Mouse (Mus musculus) gastrocnemius, adult 8-10 months (tissue): Measurements from ENCODE around the gene Rhot1. TPM values are rescaled to one million over a fixed set of nuclear protein-coding genes. Genes with fewer than 3 reads are reported as not detected.

Source experiments
- DNase-seq, 2 experiments: peaks; one replicate each; pipeline ENCODE4 v3.0.0; 2022; ENCODE audit warnings: low spot score in 2 of 2
- total RNA-seq, 4 experiments: library from RNA; stranded (reverse); gene quantifications; 2 replicates each; pipeline ENCODE4 v1.2.4; 2022

The Rhot1 gene
- total RNA-seq, 4 experiments from 2014 or later = 39.0 to 41.8 (median 40.8) TPM

DNA sequence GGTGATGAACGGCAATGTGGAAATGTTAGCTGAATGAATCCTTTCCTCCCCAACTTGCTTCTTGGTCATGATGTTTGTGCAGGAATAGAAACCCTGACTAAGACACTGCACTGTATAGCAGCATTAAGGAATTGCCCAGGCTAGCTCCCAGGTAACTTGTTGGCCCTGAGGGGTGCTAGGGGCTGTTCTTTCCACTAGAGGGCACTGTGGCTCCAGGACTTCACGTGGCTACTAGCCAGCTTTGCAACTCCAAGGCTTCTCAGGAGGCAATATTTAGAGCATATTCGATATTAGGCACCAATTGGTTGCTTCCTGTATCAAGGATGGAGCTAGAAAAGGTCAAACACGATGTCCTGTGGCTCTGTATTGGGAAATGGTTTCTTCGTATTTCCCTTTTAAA lies 78.3 kb downstream of the Rhot1 start:
- DNase-seq = peak; percentile 43 to 48

DNA sequence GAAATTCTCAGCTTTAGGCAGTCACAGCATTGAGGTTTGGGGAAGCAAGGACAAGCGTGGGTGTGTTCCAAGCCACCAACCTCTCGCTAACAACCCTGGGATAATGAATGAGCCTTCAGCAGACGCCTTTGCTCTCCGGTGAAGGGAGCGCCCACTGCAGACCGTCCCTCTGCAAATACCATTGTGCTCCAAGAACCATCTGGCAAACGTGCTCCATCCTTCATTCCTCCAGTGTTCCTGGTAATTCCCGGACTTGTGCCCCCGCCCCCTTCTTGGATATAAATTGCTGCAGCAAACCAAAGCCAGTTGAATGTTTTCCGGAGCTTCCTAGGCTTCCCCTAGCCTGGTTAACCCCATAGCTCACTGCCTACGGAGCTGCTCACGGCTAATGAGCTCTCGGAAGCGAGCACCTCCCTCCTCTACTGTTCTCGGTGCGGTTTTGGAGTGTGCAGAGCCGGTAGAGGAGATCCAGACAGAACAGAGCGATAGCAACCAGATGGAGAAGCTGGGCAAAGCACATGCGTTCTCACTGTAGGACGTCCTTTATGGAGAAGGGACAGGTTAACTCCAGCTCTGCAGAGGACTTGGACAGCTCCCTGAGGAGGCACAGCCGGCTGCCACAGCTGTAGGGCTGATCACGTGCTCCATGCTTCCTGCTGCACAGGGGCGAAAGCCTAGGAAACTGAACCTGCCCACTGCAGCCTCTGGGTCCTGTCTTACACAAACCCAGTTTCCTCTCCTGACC lies 81.1 kb downstream of the Rhot1 start:
- no peak for DNase-seq

DNA sequence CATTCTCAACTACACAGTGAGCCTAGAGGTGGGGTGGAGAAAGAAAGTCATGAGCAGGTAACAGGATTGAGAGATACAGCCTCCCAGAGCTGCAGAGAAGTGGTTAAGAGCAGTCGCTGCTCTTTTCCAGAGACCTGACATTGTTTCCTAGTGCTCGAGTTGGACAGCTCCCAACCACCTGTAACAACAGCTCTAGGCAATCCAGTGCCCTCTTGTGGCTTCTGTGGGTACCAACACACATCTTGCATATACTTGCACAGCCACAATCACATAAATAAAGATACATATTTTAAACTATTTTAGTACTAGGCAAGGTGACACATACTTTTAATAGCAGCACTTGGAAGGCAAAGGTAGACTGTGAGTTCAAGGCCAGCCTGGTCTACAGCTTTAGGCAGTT lies 82.2 kb downstream of the Rhot1 start:
- DNase-seq = no peak

DNA sequence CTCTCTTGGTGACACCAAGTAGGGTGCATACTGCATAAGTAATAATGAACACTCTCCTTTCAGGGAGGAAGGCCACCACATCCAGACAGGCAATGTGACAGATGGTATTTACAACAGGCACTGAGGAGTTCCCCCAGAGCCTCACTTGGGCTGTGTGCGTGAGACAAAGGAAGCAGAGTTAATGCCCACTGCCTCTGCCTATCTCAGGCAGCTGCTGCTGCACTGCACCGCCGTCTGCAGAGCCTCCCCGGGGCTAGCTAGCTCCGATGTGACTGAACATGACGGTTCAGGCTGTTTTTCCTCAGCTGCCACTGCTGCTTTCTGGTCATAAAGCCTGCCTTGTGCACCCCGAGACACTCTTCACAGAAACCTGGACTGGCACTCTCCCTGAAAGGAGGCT lies 83.6 kb downstream of the Rhot1 start:
- DNase-seq = no peak

DNA sequence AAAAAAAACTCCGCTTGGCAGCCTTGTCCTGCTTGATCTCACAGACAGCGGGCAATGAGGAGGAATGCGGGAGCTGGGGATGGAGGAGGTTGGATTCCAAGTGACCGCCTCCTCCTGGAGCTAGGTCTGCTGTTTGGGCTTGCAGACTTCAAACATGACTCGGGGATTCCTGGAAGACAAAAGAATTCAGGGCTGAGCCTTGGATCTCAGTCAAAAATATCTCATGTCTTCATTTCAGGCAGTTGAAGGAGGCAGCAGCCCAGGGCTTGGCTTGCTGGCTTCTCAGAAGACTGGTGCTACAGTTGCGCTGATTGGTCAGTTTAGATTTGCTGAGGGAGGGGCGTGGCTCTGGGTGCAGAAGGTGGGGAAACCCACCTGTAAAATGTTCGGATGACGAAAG lies 86.2 kb downstream of the Rhot1 start:
- no peak for DNase-seq

DNA sequence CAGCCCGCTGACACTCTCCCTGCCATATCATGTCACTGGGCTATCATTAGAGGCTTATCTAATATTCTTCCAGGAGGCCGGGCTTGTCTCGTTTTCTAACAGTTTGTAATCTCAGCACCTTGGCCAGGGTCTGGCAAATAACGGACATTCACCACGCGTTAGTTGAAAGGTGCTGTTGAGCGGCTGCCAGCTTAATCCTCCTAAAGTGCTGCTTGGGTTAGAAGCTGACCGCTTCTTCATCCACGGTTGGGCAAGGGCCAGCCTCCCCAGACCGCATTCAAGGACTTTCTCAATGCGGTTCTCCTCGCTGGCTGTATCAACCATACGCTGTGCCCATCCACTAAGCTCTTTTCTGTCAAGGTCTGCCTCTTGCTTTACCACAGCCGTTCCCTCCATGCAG lies 87.0 kb downstream of the Rhot1 start:
- no peak for DNase-seq

DNA sequence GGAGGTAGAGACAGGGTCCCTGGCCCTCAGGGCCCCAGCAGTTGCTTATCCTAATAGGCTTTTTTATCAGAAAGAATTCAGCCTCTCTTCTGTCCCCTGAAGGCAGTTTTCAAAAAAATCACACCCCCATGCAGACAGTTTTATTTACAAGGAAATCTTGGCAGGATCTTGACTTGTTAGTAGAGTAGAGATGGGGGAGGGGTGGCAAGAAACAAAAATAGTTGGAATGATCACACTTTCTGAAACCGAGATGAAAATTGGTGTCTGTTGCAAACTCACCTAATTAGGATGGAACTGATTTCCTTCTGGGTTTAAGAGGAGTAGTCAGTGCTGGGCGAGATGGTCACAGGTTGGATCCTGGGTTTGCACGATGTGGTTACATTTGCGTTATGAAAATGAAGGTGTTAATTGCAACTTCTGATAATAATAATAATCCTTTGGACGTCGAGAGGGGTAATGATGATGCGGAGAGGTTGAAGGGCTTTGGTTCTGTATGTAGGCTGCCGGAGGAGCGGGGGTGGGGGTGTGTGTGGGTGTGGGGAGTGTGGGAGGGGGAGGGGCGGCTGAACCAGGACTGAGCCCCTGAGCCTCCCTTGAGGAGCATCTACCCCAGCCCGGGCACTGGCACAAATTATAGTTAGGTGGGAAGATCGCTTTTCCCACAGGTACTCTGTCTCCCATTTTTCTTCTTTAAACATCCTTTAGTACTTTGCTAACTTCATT lies 90.9 kb downstream of the Rhot1 start:
- DNase-seq = no peak

DNA sequence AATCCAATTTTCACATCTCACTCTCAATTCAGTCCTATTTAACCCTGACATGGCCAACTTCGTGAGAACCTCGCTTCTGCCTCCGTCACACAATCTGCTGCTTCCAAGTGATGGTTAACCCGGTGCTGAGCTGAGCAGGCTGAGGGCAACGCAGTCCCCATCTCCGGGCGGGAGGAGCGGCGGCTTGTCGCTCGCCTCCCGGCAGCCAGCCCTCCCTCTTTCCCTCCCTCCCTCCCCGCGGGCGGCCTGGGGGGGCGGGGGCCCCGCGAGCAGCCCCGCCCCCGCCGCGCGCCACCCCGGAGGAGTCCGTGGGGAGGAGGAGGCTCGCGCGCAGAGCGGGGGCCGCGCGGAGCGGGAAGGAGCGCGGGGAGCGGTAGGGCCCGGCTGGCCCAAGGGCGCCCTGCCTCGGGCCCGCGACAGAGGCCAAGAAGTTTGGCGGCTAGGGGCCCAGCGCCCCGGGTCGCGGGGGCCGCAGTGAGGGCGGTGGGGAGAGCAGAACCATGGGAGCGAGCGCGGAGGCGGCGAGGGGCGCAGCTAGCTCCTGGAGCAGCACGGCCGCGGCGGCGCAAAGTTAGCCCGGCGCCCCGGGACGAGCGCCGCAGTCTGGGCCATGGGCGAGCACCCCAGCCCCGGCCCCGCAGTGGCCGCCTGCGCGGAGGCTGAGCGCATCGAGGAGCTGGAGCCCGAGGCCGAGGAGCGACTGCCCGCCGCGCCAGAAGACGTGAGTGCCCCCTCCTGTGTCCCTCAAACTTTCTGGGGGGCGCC lies 91.9 kb downstream of the Rhot1 start, which contains the start of gene Rhbdl3:
TSS of gene Rhbdl3 (plus strand) at position 362 of the 765 bp plus-strand sequence.
- DNase-seq = peak; percentile 45 to 60

DNA sequence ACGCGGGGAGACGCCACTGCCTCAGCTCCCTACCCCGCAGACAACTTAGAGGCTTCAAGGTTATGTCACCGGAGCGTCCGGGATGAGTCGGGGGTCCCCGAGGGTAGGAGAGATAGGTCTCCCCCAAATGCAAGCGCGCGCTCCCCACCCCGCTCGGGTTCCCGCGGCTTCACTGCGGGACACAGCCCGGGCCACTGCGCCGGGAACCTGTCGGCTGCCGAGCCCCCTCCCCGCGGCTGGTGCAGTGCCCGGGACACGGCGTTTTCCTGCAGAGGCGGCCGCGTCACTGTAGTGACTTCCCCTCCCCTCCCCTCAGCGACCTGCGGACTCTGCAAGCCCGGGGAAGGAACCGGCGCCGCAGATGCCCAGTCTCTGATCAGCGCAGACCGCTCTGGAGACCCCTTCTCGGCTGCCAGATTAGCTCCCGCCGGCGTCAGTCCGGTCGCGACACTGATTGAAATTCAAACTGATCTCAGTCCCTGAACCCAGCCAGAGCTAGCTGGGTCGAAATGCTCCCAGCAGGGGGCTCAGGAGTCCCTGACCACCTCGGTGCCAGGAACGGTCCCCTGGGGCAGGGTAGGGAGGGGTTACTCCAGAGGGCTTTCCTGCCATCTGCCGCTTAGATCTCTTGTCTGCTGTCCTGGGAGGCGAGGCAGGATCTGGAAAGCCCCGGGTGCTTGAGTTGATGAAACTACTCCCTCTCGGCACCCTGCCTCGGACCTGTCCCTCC lies 92.7 kb downstream of the Rhot1 start:
- peak; percentile 50 to 53 for DNase-seq

DNA sequence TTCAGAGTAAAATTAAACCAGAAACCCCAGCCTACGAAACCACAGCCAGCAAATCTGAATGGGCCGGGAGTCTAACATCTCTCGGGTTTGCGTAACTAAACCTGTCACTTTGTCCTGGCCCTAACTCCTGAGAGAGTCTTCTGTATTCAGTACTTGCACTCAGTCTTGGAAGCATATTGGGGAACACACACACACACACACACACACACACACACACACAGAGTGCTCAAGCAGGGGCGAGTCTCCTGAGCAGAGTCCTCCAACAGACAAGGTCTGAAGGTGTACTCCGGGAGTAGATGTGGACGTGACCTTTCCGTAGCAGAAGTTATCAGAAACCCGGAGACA lies 93.2 kb downstream of the Rhot1 start:
- no peak for DNase-seq

DNA sequence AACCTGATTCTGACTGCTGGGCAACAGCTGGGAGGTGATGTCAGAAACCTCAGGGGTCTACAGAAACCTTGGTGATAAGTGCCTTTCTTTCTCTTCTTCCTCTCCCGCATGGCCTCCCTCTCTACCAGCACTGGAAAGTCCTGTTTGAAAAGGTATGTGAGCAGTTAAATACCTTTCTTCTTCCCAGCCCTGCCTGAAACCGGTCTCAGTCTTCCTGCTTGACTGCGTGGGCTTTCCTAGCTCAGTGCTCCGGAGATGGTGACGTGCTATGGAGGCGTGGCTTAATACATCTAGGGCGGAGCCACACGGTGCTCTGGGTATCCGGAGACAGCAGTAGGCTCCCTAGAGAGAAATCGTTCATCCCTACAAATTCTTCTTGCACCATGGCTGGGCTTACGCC lies 93.7 kb downstream of the Rhot1 start:
- peak; percentile 62 for DNase-seq

DNA sequence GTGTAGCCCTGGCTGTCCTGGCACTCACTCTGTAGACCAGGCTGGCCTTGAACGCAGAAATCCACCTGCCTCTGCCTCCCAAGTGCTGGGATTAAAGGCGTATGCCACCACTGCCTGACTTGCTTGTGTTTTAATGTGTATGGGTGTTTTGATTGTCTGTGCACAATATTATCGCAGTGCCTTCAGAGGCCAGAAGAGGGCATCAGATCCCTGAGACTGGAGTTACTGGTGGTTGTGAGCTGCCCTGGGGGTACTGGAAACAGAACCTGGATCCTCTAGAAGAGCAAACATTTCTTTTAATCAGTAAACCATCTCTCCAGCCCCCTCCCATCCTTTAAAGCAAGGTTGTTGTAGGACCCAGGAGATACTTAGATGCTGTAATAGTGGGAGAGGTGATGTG lies 94.9 kb downstream of the Rhot1 start:
- DNase-seq = no peak

DNA sequence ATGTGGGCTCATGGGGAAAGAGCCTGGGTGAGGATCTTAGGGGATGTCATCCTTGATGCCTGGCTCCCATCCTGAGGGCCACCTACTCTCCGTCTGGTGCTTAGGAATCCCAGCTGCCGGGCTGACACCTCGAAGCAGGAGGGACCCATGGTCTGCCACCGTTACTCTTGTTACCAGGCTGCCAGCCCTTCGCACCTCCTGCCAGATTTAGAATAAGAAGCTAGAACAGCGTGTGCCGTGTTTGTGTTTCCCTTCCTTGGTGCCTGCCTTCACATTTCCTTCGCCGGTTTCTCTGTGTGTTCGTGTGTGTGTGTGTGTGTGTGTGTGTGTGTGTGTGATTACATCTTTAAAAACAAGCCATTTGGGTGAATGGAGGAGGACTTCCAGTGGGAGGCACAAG lies 96.0 kb downstream of the Rhot1 start:
- DNase-seq = peak in 1 of 2 experiments; percentile 27

DNA sequence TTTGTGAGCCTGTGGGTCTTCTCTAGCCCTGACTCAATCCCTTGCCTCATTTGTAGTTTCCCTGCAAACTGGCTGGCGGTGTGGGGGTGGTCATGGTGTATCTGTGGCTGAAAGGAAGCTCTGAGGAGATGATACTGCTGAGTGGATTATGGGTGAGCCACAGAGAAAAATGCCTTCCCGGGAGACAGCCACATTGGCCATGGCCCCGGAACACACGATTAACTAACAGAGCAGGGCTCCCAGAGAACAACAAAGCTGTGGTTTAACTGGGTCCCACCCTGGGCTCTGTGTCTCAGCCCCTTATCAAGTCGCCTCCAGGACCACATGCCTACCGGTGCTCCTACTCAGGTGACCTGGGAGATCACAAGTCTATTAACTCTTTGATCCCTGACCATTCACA lies 99.7 kb downstream of the Rhot1 start:
- no peak for DNase-seq

DNA sequence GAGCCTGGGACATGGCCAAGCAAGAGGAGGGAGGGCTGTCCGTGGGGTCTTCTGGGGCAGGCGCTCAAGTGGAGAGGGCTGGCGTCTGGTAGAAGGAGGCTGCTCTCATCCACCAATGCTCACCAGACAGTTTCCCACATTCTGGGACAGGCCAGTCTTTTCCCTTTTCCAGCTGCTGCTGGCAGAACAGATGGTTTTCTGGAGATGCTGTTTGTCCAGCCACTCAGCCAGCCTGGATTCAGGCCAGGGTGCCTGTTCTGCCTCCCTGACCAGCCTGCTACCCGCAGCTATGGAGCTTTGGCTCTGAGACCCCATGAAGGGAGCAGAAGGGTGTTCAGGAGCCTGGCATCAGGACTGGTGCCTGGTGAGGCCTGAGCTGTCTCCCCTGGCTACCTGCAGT lies 102.5 kb downstream of the Rhot1 start:
- no peak for DNase-seq

DNA sequence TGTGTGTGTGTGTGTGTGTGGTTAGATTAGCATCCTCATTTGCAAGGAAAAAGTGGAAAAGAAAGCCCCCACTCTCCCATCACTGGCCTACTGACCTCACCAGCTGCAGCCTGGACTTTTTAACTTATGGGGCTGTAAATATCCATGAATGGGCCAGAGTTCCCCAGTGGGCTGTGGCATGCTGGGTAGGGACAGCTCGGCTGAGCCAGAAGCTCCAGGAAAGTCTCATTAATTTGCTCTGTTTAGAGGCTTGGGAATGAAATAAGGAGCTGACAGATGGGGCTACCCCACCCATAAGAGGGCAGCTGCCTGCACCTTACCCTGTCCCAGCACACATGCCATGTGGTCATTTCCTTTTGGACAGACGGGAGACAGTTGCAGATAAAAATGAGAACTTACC lies 103.2 kb downstream of the Rhot1 start:
- DNase-seq = no peak

DNA sequence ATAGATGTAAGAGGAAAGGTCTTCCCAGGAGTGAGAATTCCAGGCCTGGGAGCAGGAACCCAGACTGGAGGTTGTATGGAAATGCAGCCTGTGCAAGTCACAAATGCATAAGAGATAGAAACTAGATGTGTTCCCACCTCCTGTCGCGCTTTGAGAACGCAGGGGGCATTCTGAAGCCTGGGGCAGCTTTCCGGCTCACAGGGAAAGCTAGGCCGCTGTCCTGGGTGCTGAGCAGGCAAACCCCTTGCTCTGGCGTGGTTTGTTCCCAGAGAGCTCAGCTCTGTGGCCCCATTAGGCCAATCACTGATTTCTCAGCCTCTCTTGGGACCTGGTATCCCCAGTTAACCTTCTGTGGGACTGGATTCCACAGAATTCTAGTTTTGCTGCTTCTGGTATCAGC lies 103.7 kb downstream of the Rhot1 start:
- DNase-seq = no peak

DNA sequence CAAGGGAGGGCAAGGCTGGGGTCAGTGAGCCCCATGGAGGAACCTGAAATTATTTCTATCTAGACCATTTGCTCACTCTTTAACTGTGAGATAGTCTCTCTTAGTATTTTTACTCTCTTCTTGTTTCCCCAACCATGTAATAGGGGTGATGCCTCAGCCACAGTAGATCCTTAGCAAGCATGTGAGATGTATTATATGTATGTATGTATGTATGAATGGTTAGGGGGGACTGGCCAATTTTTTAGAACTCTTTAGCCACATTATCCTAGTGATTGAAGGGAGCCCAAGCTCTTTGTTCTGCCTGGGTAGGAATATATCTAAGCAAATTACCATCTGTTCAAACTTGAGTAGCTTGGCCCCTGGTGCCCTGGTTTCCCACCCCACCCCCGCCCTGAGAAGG lies 104.6 kb downstream of the Rhot1 start:
- DNase-seq = no peak

DNA sequence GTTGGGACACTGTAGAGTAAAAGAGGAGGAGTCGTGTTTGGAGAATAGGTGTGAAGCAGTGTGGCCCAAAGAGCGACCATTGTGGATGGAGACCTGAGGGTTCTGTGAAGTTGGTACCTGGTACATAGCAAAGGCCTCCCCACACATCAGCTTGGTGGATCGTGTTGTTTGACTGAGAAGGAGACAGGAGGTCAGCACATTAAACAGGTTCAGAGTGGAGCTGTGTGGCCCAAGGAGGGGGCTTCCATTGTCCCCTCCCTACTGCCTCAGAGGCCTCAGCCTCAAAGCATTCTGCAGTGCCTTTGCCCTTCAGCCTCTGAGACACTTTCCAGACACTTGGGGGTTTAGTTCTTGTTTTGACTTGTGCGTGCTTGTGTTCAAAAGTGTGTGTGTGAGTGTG lies 105.1 kb downstream of the Rhot1 start:
- no peak for DNase-seq

DNA sequence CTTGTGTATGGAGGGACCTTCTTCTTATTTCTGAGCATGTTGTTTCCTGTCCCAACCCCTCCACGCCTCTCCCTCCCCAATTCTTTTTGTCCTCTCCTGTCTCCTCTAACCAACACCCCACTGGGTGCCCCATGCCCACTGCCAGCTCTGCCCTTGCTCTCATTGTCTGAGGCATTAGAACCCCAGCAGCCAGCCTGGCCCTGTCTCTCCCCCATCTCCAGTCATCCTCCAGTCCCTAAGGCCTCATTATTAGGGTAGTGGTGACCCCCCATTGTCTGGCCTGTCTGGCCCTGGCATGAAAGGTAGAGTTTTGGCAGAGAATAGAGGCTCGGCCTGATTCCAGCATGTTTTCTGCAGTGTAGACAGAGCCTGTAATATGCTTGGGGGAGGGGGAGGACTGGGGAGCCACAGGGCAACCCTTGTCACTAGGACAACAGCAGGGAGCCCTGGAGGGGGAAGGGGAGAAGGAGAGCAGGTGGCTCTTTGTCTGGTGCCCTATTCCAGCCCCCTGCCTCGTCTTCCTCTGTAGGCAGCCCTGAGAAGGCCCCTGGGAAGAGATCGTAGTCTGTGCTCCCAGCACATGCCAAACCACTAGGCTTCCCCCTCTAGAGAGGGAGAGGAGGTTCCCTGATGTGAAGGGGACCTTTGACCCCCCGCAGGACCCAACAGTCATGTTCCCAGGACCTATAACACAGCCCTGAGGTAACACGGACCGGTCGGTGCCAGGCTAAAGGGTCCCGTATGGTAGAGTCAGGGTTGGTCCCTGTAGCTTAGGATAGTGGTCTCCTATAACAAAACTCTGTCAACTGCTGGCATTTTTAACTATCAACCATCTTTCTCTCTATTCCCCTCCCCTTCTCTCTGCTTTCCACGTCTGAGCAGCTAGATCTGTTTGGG lies 107.2 kb downstream of the Rhot1 start:
- no peak for DNase-seq
